9 mouse cellular contexts compared by ENCODE assay signal in the genomic region with DNA sequence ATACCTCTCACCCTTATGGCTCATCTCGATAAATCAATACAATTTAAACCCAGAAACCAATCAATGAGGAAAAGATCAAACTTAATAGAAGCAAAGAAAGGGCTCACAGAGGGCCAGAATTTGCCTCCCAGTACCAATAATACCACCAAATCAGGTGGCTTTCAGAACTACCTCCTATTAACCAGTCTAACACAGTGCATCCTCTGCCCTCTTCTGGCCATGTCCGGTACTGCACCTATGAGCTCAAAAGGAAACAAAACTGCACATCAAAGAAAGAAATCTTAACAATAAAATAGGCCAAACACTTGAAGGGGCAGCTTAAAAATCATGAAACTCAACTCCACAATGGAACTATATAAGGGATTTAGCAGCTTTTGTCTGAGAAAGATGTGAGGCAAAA. TPM values are rescaled to one million over a fixed set of nuclear protein-coding genes. Genes with fewer than 3 reads are reported as not detected.
DNase-seq lines count a peak whose midpoint lies in the region; ATAC-seq and TF ChIP-seq lines count a peak whose summit lies in the region.
"Not testable (repeated sequence)": the region's sequence is repeated elsewhere in the genome, so short reads cannot be mapped to it uniquely, and the experiment has no call there.
"Had no signal": no experiment of that assay in that cellular context is flagged by ENCODE, and none has a peak within 500 bp of the region (broad histone marks: within the 10 kb centered on the region; RNA-seq: fewer than 3 reads in every experiment).

No protein-coding gene starts in this region.

- H3K27me3 ChIP-seq in Patski, result not testable (repeated sequence)

- peak; percentile 34 for TF ChIP-seq CTCF in Patski (IDR thresholded peaks at IDR 0.05)
- peak; percentile 59 for TF ChIP-seq CTCF in gastrocnemius, adult 2 months (IDR thresholded peaks at IDR 0.05)

- intact Hi-C loops in gastrocnemius, adult 2 months (cut with DNase I), result not testable (repeated sequence)

- CTCF ChIA-PET in Patski (lab: Charles Lee), result not testable (repeated sequence)

- H3K4me3 ChIP-seq in gastrocnemius, adult 2 months, result not testable (repeated sequence)

- not testable (repeated sequence) for H3K27ac ChIP-seq in gastrocnemius, adult 2 months

- not testable (repeated sequence) for ATAC-seq in Patski
- ATAC-seq in inflammation-experienced regulatory T-cells, adult 6 months, result peak; percentile 83

- in situ Hi-C loops in Patski (cut with MboI; ENCODE audit: low pct_unique_long_range_greater_than_20kb), result not testable (repeated sequence)

- POLR2A ChIA-PET in Patski (lab: Charles Lee), result not testable (repeated sequence)

- DNase-seq in Patski (ENCODE audit: low read depth, low spot score), result not testable (repeated sequence)
- peak; percentile 80 to 84 for DNase-seq in cerebellum, postnatal 14 days
- DNase-seq in gastrocnemius, adult 2 months, result peak; percentile 61
- peak; percentile 77 to 79 for DNase-seq in layer of hippocampus, postnatal 10 days (ENCODE audit: low spot score in 2 of 2)
- DNase-seq in lung, postnatal 10 days, result peak; percentile 74
- peak; percentile 2 for DNase-seq in retina, embryonic 14.5 days (ENCODE audit: low spot score)
- peak; percentile 24 for DNase-seq in thymus, postnatal 0 days (ENCODE audit: low spot score)

RNA-seq across cellular contexts. Expression of a gene that starts 6.7 kb away (rescaled TPM):
- polyA plus RNA-seq in Patski (2021), result 29.4 TPM
- 10 to 100 TPM; 45.0 to 50.7 TPM for total RNA-seq in gastrocnemius, adult 2 months (2021)
- 10 to 100 TPM in 2 of 3 experiments, 1 to 10 TPM in 1; 9.5 to 10.3 (median 10.2) TPM for polyA plus RNA-seq in inflammation-experienced regulatory T-cells, adult 6 months (2017; shearing (Covaris generic))
- total RNA-seq in layer of hippocampus, postnatal 10 days (2021), result 100 to 1,000 TPM; 168 to 188 TPM
- 39.8 and 41.2 TPM in 2 replicates for polyA plus RNA-seq in thymus, postnatal 0 days (2015; fragmentation: Nextera tagmentation; extraction: Ambion mirVana)

RNA-seq across cellular contexts. Expression of a gene that starts 33.5 kb away (rescaled TPM):
- 74.9 TPM for polyA plus RNA-seq in Patski (2021)
- total RNA-seq in gastrocnemius, adult 2 months (2021), result 10 to 100 TPM; 55.5 to 73.8 TPM
- polyA plus RNA-seq in inflammation-experienced regulatory T-cells, adult 6 months (2017; shearing (Covaris generic)), result 10 to 100 TPM; 10.8 to 16.7 (median 12.2) TPM
- 100 to 1,000 TPM; 189 to 270 TPM for total RNA-seq in layer of hippocampus, postnatal 10 days (2021)
- 45.1 and 48.1 TPM in 2 replicates for polyA plus RNA-seq in thymus, postnatal 0 days (2015; fragmentation: Nextera tagmentation; extraction: Ambion mirVana)

RNA-seq across cellular contexts. Expression of a gene that starts 47.7 kb away (rescaled TPM):
- polyA plus RNA-seq in Patski (2021), result not detected
- total RNA-seq in gastrocnemius, adult 2 months (2021), result not detected
- polyA plus RNA-seq in inflammation-experienced regulatory T-cells, adult 6 months (2017; shearing (Covaris generic)), result not detected
- total RNA-seq in layer of hippocampus, postnatal 10 days (2021), result under 1 TPM in 1 of 2 experiments, not detected in 1; 0.31 TPM
- polyA plus RNA-seq in thymus, postnatal 0 days (2015; fragmentation: Nextera tagmentation; extraction: Ambion mirVana), result not detected in 2 replicates
- polyA plus RNA-seq: small intestine, adult 2 months had no signal
